Comparison of ENCODE assay signal across 12 mouse cellular contexts in the genomic region with DNA sequence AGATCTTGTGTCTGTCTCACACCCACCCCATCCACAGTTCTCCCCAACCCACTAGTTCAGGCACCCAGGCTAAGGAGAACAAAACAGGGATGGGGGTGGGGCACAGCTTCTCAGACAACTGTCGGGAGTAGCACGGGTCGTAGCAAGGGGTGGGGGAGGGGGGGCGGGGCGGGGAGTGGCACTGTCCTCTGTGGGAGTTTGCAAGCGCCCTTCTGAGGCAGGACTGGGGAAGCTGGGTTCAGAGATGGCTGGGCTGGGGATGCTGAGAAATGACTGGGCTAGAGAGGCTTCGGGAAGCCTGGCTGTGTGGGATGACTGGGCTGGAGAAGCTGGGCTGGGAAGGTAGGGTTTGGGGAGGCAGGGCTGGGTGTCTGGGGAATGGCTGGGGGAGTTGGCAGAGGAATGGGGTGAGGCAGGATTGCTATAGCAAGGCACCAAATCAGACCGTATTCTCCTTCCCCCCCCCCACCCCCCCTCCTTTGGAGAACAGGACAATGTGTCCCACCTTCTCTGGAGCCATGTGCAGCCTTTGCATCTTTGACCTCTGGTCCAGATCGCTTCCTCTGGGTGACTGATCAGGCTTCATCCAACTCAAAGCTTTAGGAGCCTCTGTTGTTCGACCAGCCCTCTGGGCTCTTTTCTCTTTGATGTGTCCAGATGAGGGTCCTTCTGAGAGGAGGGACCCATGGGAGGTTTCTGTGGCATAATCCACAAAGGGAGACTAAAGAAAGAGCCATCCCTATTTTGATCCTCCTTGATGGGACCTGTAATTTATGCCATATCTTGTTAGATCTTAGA.
DNase-seq lines count a peak whose midpoint lies in the region; ATAC-seq lines count a peak whose summit lies in the region.
"Had no signal": no experiment of that assay in that cellular context is flagged by ENCODE, and none has a peak within 500 bp of the region (broad histone marks: within the 10 kb centered on the region; RNA-seq: fewer than 3 reads in every experiment).

No protein-coding gene starts in this region.

- H3K9me3 ChIP-seq in heart, embryonic 10.5 days: no peaks in the 10 kb centered on the region
- no peaks in the 10 kb centered on the region for H3K9me3 ChIP-seq in heart, embryonic 11.5 days (replicated peaks; ENCODE audit: control insufficient read depth, low read length)
- H3K9me3 ChIP-seq in lung, embryonic 16.5 days (ENCODE audit: control insufficient read depth, low read length): no peaks in the 10 kb centered on the region
- no peaks in the 10 kb centered on the region for H3K9me3 ChIP-seq in neural tube, embryonic 11.5 days (ENCODE audit: control insufficient read depth, low read length)

- no peak overlapping the region for H3K4me3 ChIP-seq in heart, embryonic 10.5 days
- H3K4me3 ChIP-seq in heart, embryonic 11.5 days (ENCODE audit: low read depth, low read length): no peak overlapping the region
- H3K4me3 ChIP-seq in lung, embryonic 16.5 days (ENCODE audit: low read length): no peak overlapping the region
- H3K4me3 ChIP-seq in neural tube, embryonic 11.5 days (ENCODE audit: low read depth, low read length): no peak overlapping the region
- H3K4me3 ChIP-seq: left cerebral cortex, adult 2 months; myocyte had no signal

- no peak for DNase-seq in heart, embryonic 10.5 days (ENCODE audit: low spot score)
- DNase-seq in lung, postnatal 25 days (ENCODE audit: low spot score): no peak
- DNase-seq in WW6 (ENCODE audit: low read depth, low spot score): peak; percentile 31
- DNase-seq in neural tube, embryonic 11.5 days (ENCODE audit: low spot score): no peak
- DNase-seq in ovary, postnatal 10 days (ENCODE audit: low spot score): no peak
- DNase-seq: adrenal gland, postnatal 14 days; lung, postnatal 36 days had no signal

- ATAC-seq in heart, embryonic 11.5 days (replicated peaks; ENCODE audit: insufficient number of reproducible peaks, low FRiP score, low TSS enrichment): no peak; the same call in 1 of the 2 replicates
- ATAC-seq in lung, embryonic 16.5 days (ENCODE audit: low read depth): 0 out of 2 replicates have a peak, but pooled peaks have one; percentile 17
- peak; percentile 27; the same call in 1 of the 2 replicates for ATAC-seq in neural tube, embryonic 11.5 days (ENCODE audit: insufficient read depth, low FRiP score, low TSS enrichment)

- H3K4me2 ChIP-seq in heart, embryonic 11.5 days: no peak overlapping the region
- no peak overlapping the region for H3K4me2 ChIP-seq in lung, embryonic 16.5 days (ENCODE audit: low read depth, low read length)
- no peak overlapping the region for H3K4me2 ChIP-seq in neural tube, embryonic 11.5 days (ENCODE audit: low read depth)
- H3K4me2 ChIP-seq: liver, embryonic 11.5 days had no signal

- H3K36me3 ChIP-seq in heart, embryonic 10.5 days: no peaks in the 10 kb centered on the region
- H3K36me3 ChIP-seq in heart, embryonic 11.5 days (ENCODE audit: control insufficient read depth, insufficient read depth, low read length): no peaks in the 10 kb centered on the region
- no peaks in the 10 kb centered on the region for H3K36me3 ChIP-seq in lung, embryonic 16.5 days (ENCODE audit: control insufficient read depth, insufficient read depth, low read length)
- H3K36me3 ChIP-seq in neural tube, embryonic 11.5 days (ENCODE audit: control insufficient read depth, insufficient read depth, low read length): no peaks in the 10 kb centered on the region

- H3K27ac ChIP-seq in heart, embryonic 10.5 days: peak overlapping the region; percentile 60; the same call in 1 of the 2 replicates
- H3K27ac ChIP-seq in heart, embryonic 11.5 days (ENCODE audit: low read depth, low read length): no peak overlapping the region
- H3K27ac ChIP-seq in lung, embryonic 16.5 days (ENCODE audit: low read length): no peak overlapping the region
- H3K27ac ChIP-seq in neural tube, embryonic 11.5 days (ENCODE audit: low read depth, low read length): no peak overlapping the region
- H3K27ac ChIP-seq: left cerebral cortex, adult 2 months had no signal

- WGBS in heart, embryonic 10.5 days: 13% methylated on average over 8 of the region's 10 CpGs
- 16% methylated on average over 10 of the region's 10 CpGs for whole genome bisulfite sequencing in heart, embryonic 11.5 days (ENCODE audit: insufficient replicate concordance)
- 19% methylated on average over 10 of the region's 10 CpGs for WGBS in lung, embryonic 16.5 days
- WGBS in neural tube, embryonic 11.5 days: 10% methylated on average over 10 of the region's 10 CpGs

- no peaks in the 10 kb centered on the region for H3K27me3 ChIP-seq in heart, embryonic 10.5 days (ENCODE audit: insufficient read depth, poor library complexity, severe bottlenecking)
- H3K27me3 ChIP-seq in heart, embryonic 11.5 days (ENCODE audit: control insufficient read depth, insufficient read depth, low read length): no peaks in the 10 kb centered on the region
- H3K27me3 ChIP-seq in lung, embryonic 16.5 days (ENCODE audit: control insufficient read depth, insufficient read depth, low read depth, low read length): no peaks in the 10 kb centered on the region
- no peaks in the 10 kb centered on the region for H3K27me3 ChIP-seq in neural tube, embryonic 11.5 days (ENCODE audit: control insufficient read depth, insufficient read depth, low read length)

- H3K9ac ChIP-seq in heart, embryonic 11.5 days (ENCODE audit: low read depth, low read length): no peak overlapping the region
- H3K9ac ChIP-seq in lung, embryonic 16.5 days (ENCODE audit: low read length): no peak overlapping the region
- no peak overlapping the region for H3K9ac ChIP-seq in neural tube, embryonic 11.5 days (ENCODE audit: low read length)

- H3K4me1 ChIP-seq in heart, embryonic 10.5 days: peaks cover 31% of the 10 kb centered on the region
- H3K4me1 ChIP-seq in heart, embryonic 11.5 days (ENCODE audit: control insufficient read depth, insufficient read depth, low read length): peaks cover 13% of the 10 kb centered on the region; the same call in 1 of the 2 replicates
- no peaks in the 10 kb centered on the region for H3K4me1 ChIP-seq in lung, embryonic 16.5 days (replicated peaks; ENCODE audit: control insufficient read depth, insufficient read depth, low read length)
- peaks cover 6% of the 10 kb centered on the region; the same call in 1 of the 2 replicates for H3K4me1 ChIP-seq in neural tube, embryonic 11.5 days (ENCODE audit: control insufficient read depth, insufficient read depth, low read length)
